Mouse (Mus musculus): ENCODE measurements around the gene Gm17190. TPM values are rescaled to one million over a fixed set of nuclear protein-coding genes. Genes with fewer than 3 reads are reported as not detected.
"Not testable (repeated sequence)": the region's sequence is repeated elsewhere in the genome, so short reads cannot be mapped to it uniquely, and the experiment has no call there.

Gm17190 gene
- 0.36 TPM in 1 of 2 replicates, not detected in the other for polyA plus RNA-seq (2015; fragmentation: Nextera tagmentation; extraction: Ambion mirVana)

DNA sequence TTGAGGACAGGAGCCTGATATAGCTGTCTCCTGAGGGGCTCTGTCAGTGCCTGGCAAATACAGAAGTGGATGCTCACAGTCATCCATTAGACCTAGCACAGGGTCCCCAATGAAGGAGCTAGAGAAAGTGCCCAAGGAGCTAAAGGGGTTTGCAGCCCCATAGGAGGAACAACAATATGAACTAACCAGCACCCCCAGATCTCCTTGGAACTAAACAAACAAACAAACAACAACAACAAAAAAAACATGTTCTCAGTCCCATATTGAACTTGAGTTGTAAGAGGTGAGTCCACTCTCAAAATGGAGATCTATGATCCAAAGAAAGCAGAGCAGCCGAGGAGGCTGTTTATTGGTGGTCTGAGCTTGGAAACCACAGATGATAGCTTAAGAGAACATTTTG, at the start of gene Gm17190:
Gm17190 (plus strand) TSS at position 301 of the 400 bp plus-strand sequence.
- not testable (repeated sequence) for H3K27me3 ChIP-seq (replicated peaks); H3K9me3 ChIP-seq; H3K36me3 ChIP-seq (replicated peaks); H3K4me3 ChIP-seq; H3K4me1 ChIP-seq; H3K4me2 ChIP-seq; H3K9ac ChIP-seq; ATAC-seq (replicated peaks); H3K27ac ChIP-seq
- WGBS, result 89% methylated on average over 1 of the region's 1 CpGs

DNA sequence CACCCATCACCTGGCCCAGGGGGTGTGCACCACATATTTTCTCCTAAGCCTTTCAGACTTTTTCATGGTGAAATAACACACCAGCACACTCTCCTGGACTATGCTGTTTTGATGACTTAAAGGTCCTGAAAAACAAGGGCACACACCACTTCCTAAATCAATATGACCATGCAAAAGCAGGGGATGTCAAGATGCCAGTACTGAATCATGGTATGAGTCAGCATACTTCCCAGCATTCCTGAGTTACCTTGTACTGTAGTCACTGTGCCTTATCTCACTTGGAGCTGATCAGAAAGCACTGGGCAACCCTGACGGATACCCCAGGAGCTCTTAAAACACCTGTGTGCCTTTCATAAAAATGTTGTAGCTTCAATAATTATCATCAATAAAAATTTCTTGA, 42.3 kb upstream of the Gm17190 start:
- H3K27me3 ChIP-seq (replicated peaks), result no peaks in the 10 kb centered on the region
- 88% methylated on average over 1 of the region's 1 CpGs for WGBS
- ATAC-seq (replicated peaks), result no peak

GRCm38 (mm10) chr13:96040275-96041042, 41.4 kb upstream of the Gm17190 start:
- no peaks in the 10 kb centered on the region for H3K27me3 ChIP-seq (replicated peaks)
- no peak overlapping the region for H3K4me2 ChIP-seq
- no peak overlapping the region for H3K9ac ChIP-seq
- no peaks in the 10 kb centered on the region for H3K9me3 ChIP-seq
- H3K27ac ChIP-seq, result no peak overlapping the region
- ATAC-seq (replicated peaks), result no peak
- H3K4me1 ChIP-seq, result no peaks in the 10 kb centered on the region; the same call in 1 of the 2 replicates
- WGBS, result 83% methylated on average over 11 of the region's 11 CpGs
- no peak overlapping the region for H3K4me3 ChIP-seq
- no peaks in the 10 kb centered on the region for H3K36me3 ChIP-seq (replicated peaks)

More for the DNA sequence above, 42.3 kb upstream of the Gm17190 start:
- Histone ChIP-seq H3K9me3 (no peaks in the 10 kb centered on the region), H3K4me3 (no peak overlapping the region), H3K9ac (no peak overlapping the region), H3K4me1 (no peaks in the 10 kb centered on the region), H3K27ac (no peak overlapping the region), H3K36me3 (replicated peaks) (no peaks in the 10 kb centered on the region), H3K4me2 (no peak overlapping the region)

DNA sequence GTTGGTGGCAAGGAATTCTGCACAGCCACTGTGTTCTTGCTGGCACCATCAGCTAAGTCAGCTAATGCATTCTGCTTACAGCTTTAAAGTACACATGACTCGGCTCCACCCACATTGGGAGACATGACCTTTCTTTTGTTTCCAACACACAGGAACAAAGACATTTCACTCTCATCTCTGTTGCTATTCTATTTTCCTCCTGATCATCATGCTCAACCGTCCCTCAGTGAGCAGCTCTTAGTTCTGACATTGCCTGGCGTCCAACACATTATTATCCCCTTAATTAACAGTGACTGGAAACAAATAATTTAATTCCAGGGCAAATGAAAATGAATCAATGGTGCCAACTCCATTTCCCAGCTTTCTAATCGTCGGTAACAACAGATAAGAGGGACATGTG, 36.5 kb upstream of the Gm17190 start:
- Histone ChIP-seq H3K27me3 (replicated peaks) (no peaks in the 10 kb centered on the region), H3K27ac (no peak overlapping the region), H3K4me3 (no peak overlapping the region), H3K36me3 (replicated peaks) (no peaks in the 10 kb centered on the region), H3K4me2 (no peak overlapping the region), H3K9ac (no peak overlapping the region), H3K9me3 (no peaks in the 10 kb centered on the region), H3K4me1 (no peaks in the 10 kb centered on the region; the same call in 1 of the 2 replicates)
- WGBS, result 33% methylated on average over 5 of the region's 5 CpGs
- ATAC-seq (replicated peaks), result no peak

DNA sequence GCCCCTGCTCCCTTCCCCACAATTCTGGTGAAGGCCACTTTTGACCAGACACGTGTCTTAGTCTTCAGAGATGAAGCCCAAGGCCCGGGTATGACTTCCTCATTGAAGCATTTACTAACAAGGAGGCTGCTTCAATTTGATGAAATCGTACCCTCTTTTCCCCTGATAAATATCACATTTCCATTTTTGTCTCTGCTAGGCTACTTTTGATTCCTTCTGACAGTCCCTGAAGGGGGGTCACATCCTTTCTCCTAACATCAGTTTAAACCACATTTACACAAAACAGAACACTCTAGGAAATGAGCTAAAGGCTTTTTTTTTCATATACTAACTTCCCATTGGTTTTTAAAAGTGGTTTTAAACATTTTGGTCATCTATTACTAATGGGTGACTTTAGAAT, 29.1 kb upstream of the Gm17190 start:
- H3K27ac ChIP-seq, result no peak overlapping the region
- H3K4me1 ChIP-seq, result no peaks in the 10 kb centered on the region
- H3K4me3 ChIP-seq, result no peak overlapping the region
- no peaks in the 10 kb centered on the region for H3K36me3 ChIP-seq (replicated peaks)
- no peak overlapping the region for H3K9ac ChIP-seq
- no peaks in the 10 kb centered on the region for H3K27me3 ChIP-seq (replicated peaks)
- no peak for ATAC-seq (replicated peaks)
- H3K9me3 ChIP-seq, result no peaks in the 10 kb centered on the region
- H3K4me2 ChIP-seq, result no peak overlapping the region
- 81% methylated on average over 3 of the region's 3 CpGs for WGBS

DNA sequence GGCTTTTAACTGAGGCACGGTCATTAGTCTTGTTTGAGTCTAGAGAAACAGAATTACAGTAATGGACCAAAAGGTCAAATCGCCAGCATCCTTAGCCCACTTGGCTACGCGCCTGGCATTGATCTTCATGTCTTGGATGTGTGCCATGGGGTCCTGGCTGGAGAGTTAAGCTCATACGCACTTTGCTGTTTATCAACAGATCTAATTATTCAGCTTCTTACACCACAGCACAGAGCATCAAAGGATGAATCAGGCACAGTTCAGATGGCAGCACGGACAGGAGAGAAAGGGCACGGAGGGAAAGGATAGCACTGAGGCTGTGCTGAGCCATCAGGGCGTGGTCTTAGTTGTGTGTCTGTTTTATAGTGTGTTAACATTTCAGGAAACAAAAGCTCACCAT, 8.3 kb upstream of the Gm17190 start:
- Histone ChIP-seq H3K27me3 (replicated peaks) (no peaks in the 10 kb centered on the region), H3K4me2 (no peak overlapping the region), H3K36me3 (replicated peaks) (no peaks in the 10 kb centered on the region), H3K4me1 (peaks cover 4% of the 10 kb centered on the region; the same call in 1 of the 2 replicates), H3K9ac (no peak overlapping the region), H3K4me3 (no peak overlapping the region), H3K27ac (no peak overlapping the region), H3K9me3 (no peaks in the 10 kb centered on the region)
- WGBS, result 50% methylated on average over 8 of the region's 8 CpGs
- ATAC-seq (replicated peaks), result peak; percentile 24; the same call in 1 of the 2 replicates

GRCm38 (mm10) chr13:96081276-96081675, 578 bp upstream of the Gm17190 start, which contains the start of gene Gm20075:
TSS of gene Gm20075 (minus strand) at chr13:96081376.
- not testable (repeated sequence) for H3K9ac ChIP-seq; ATAC-seq (replicated peaks); H3K27ac ChIP-seq; H3K4me3 ChIP-seq; H3K4me2 ChIP-seq; H3K36me3 ChIP-seq (replicated peaks); H3K9me3 ChIP-seq; H3K4me1 ChIP-seq; H3K27me3 ChIP-seq (replicated peaks)
- 84% methylated on average over 3 of the region's 3 CpGs for WGBS

GRCm38 (mm10) chr13:96085581-96086302, 3.9 kb downstream of the Gm17190 start:
- no peak overlapping the region for H3K27ac ChIP-seq
- ATAC-seq (replicated peaks), result no peak

GRCm38 (mm10) chr13:96090929-96091328, 9.1 kb downstream of the Gm17190 start:
- Histone ChIP-seq H3K4me3 (no peak overlapping the region), H3K9ac (no peak overlapping the region), H3K9me3 (no peaks in the 10 kb centered on the region), H3K36me3 (replicated peaks) (no peaks in the 10 kb centered on the region), H3K27me3 (replicated peaks) (no peaks in the 10 kb centered on the region), H3K4me2 (no peak overlapping the region), H3K27ac (no peak overlapping the region), H3K4me1 (no peaks in the 10 kb centered on the region)
- WGBS, result 70% methylated on average over 4 of the region's 4 CpGs
- no peak for ATAC-seq (replicated peaks)

More at GRCm38 (mm10) chr13:96085581-96086302, 3.9 kb downstream of the Gm17190 start:
- 80% methylated on average over 7 of the region's 7 CpGs for WGBS
- H3K9me3 ChIP-seq, result no peaks in the 10 kb centered on the region
- no peak overlapping the region for H3K9ac ChIP-seq
- no peaks in the 10 kb centered on the region for H3K4me1 ChIP-seq
- no peak overlapping the region for H3K4me3 ChIP-seq
- no peaks in the 10 kb centered on the region for H3K27me3 ChIP-seq (replicated peaks)
- H3K36me3 ChIP-seq (replicated peaks), result no peaks in the 10 kb centered on the region
- H3K4me2 ChIP-seq, result no peak overlapping the region

- WGBS, result 90% methylated on average over 4 of the region's 4 CpGs
- ATAC-seq (replicated peaks), result no peak
These were observed 24.5 kb downstream of the Gm17190 start for GRCm38 (mm10) chr13:96106367-96106766.

DNA sequence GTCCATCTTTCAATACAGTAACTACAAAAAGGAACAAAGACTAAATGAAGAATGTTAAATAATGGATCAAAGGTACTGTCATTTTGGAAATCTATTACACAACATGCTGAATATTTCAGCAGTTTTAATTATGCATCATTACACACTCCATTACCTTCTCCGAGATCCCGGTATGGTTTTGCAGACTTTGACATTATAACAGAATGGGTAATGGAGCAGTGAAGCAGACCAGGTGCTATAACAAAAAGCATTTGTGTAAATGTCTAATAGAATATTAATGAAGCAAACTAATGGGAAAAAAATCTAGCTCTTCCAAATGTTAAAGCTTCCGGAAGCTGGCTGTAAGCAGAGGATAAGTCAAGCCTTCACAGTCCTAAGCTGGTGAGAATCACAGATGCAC, 28.9 kb downstream of the Gm17190 start:
- H3K4me3 ChIP-seq, result no peak overlapping the region
- H3K27ac ChIP-seq, result no peak overlapping the region
- no peaks in the 10 kb centered on the region for H3K4me1 ChIP-seq
- no peaks in the 10 kb centered on the region for H3K9me3 ChIP-seq
- H3K36me3 ChIP-seq (replicated peaks), result no peaks in the 10 kb centered on the region
- WGBS, result 43% methylated on average over 3 of the region's 3 CpGs
- H3K9ac ChIP-seq, result no peak overlapping the region
- no peak overlapping the region for H3K4me2 ChIP-seq
- no peaks in the 10 kb centered on the region for H3K27me3 ChIP-seq (replicated peaks)
- 0 out of 2 replicates have a peak, but pooled peaks have one; percentile 42 for ATAC-seq (replicated peaks)

More at GRCm38 (mm10) chr13:96106367-96106766, 24.5 kb downstream of the Gm17190 start:
- Histone ChIP-seq H3K27ac (no peak overlapping the region), H3K4me3 (no peak overlapping the region), H3K4me1 (no peaks in the 10 kb centered on the region), H3K4me2 (no peak overlapping the region), H3K9ac (no peak overlapping the region), H3K36me3 (replicated peaks) (no peaks in the 10 kb centered on the region), H3K27me3 (replicated peaks) (no peaks in the 10 kb centered on the region), H3K9me3 (no peaks in the 10 kb centered on the region)

- Histone ChIP-seq H3K9ac (no peak overlapping the region), H3K4me1 (no peaks in the 10 kb centered on the region), H3K9me3 (no peaks in the 10 kb centered on the region), H3K27ac (no peak overlapping the region), H3K36me3 (replicated peaks) (no peaks in the 10 kb centered on the region), H3K27me3 (replicated peaks) (no peaks in the 10 kb centered on the region), H3K4me3 (no peak overlapping the region), H3K4me2 (no peak overlapping the region)
- 74% methylated on average over 2 of the region's 2 CpGs for WGBS
- ATAC-seq (replicated peaks), result no peak
These were observed 30.9 kb downstream of the Gm17190 start for GRCm38 (mm10) chr13:96112711-96113110.

All from midbrain, embryonic 15.5 days (tissue).